Mouse (Mus musculus): ENCODE results near the gene Acot13. TPM values are rescaled to one million over a fixed set of nuclear protein-coding genes. Genes with fewer than 3 reads are reported as not detected.
A peak's percentile ranks its signal among the peaks of the same experiment; 100 is the strongest.

Gene Acot13
- polyA plus RNA-seq, 2 experiments: 38.2 to 61.9 TPM

- ATAC-seq (ENCODE audit: insufficient read depth): no peak
- H3K4me3 ChIP-seq (ENCODE audit: insufficient read depth in 1 of 2, low read depth in 2 of 2, low read length in 2 of 2): no peak overlapping the region
- H3K9me3 ChIP-seq (ENCODE audit: control insufficient read depth, low read length): no peaks in the 10 kb centered on the region
- H3K4me2 ChIP-seq (ENCODE audit: low read depth): no peak overlapping the region
- no peak overlapping the region for H3K9ac ChIP-seq (replicated peaks)
- no peak for DNase-seq (ENCODE audit: low read depth in 3 of 3, low spot score in 3 of 3)
- no peak for TF ChIP-seq CTCF (IDR thresholded peaks at IDR 0.05; ENCODE audit: low read depth)
- TF ChIP-seq EP300 (IDR thresholded peaks at IDR 0.05; ENCODE audit: low read depth): no peak
- no peaks in the 10 kb centered on the region for H3K36me3 ChIP-seq (replicated peaks; ENCODE audit: control insufficient read depth, insufficient read depth, low read depth)
- H3K27ac ChIP-seq: no peak overlapping the region
- no peaks in the 10 kb centered on the region for H3K4me1 ChIP-seq (replicated peaks; ENCODE audit: control insufficient read depth in 2 of 2, insufficient read depth in 2 of 2, low read length in 1 of 2)
- no peaks in the 10 kb centered on the region; the same call in 1 of the 2 replicates for H3K27me3 ChIP-seq (ENCODE audit: control insufficient read depth, insufficient read depth, low read length)
Measured at GRCm38 (mm10) chr13:24859115-24859514, 27.8 kb upstream of the Acot13 start.

- ATAC-seq (ENCODE audit: insufficient read depth) (no peak), DNase-seq (ENCODE audit: low read depth in 3 of 3, low spot score in 3 of 3) (no peak)
- H3K36me3 ChIP-seq (replicated peaks; ENCODE audit: control insufficient read depth, insufficient read depth, low read depth): no peaks in the 10 kb centered on the region
- H3K4me2 ChIP-seq (ENCODE audit: low read depth): no peak overlapping the region
- H3K9ac ChIP-seq (replicated peaks): no peak overlapping the region
- no peaks in the 10 kb centered on the region for H3K9me3 ChIP-seq (ENCODE audit: control insufficient read depth, low read length)
- no peak for TF ChIP-seq EP300 (IDR thresholded peaks at IDR 0.05; ENCODE audit: low read depth)
- TF ChIP-seq CTCF (IDR thresholded peaks at IDR 0.05; ENCODE audit: low read depth): no peak
- H3K27me3 ChIP-seq (ENCODE audit: control insufficient read depth, insufficient read depth, low read length): no peaks in the 10 kb centered on the region; the same call in 1 of the 2 replicates
- no peak overlapping the region for H3K27ac ChIP-seq
- WGBS (ENCODE audit: insufficient replicate concordance): 32% methylated on average over 3 of the region's 3 CpGs
- H3K4me3 ChIP-seq (ENCODE audit: insufficient read depth in 1 of 2, low read depth in 2 of 2, low read length in 2 of 2): no peak overlapping the region
- no peaks in the 10 kb centered on the region for H3K4me1 ChIP-seq (replicated peaks; ENCODE audit: control insufficient read depth in 2 of 2, insufficient read depth in 2 of 2, low read length in 1 of 2)
Measured at GRCm38 (mm10) chr13:24852570-24852969, 21.2 kb upstream of the Acot13 start.

GRCm38 (mm10) chr13:24851989-24852388, 20.6 kb upstream of the Acot13 start:
- 59% methylated on average over 2 of the region's 2 CpGs for WGBS (ENCODE audit: insufficient replicate concordance)
- H3K9me3 ChIP-seq (ENCODE audit: control insufficient read depth, low read length): no peaks in the 10 kb centered on the region

GRCm38 (mm10) chr13:24849318-24849717, 18.0 kb upstream of the Acot13 start:
- no peak for ATAC-seq (ENCODE audit: insufficient read depth)
- no peak overlapping the region for H3K9ac ChIP-seq (replicated peaks)
- TF ChIP-seq CTCF (IDR thresholded peaks at IDR 0.05; ENCODE audit: low read depth) (no peak), EP300 (IDR thresholded peaks at IDR 0.05; ENCODE audit: low read depth) (no peak)
- H3K27ac ChIP-seq: no peak overlapping the region
- no peaks in the 10 kb centered on the region for H3K9me3 ChIP-seq (ENCODE audit: control insufficient read depth, low read length)
- H3K36me3 ChIP-seq (replicated peaks; ENCODE audit: control insufficient read depth, insufficient read depth, low read depth): no peaks in the 10 kb centered on the region
- H3K27me3 ChIP-seq (ENCODE audit: control insufficient read depth, insufficient read depth, low read length): no peaks in the 10 kb centered on the region
- 73% methylated on average over 4 of the region's 4 CpGs for WGBS (ENCODE audit: insufficient replicate concordance)
- no peaks in the 10 kb centered on the region for H3K4me1 ChIP-seq (replicated peaks; ENCODE audit: control insufficient read depth in 2 of 2, insufficient read depth in 2 of 2, low read length in 1 of 2)
- no peak overlapping the region for H3K4me3 ChIP-seq (ENCODE audit: insufficient read depth in 1 of 2, low read depth in 2 of 2, low read length in 2 of 2)
- H3K4me2 ChIP-seq (ENCODE audit: low read depth): no peak overlapping the region
- DNase-seq (ENCODE audit: low read depth in 3 of 3, low spot score in 3 of 3): no peak

More at GRCm38 (mm10) chr13:24851989-24852388, 20.6 kb upstream of the Acot13 start:
- DNase-seq (ENCODE audit: low read depth in 3 of 3, low spot score in 3 of 3) (no peak), ATAC-seq (ENCODE audit: insufficient read depth) (no peak)
- H3K4me1 ChIP-seq (replicated peaks; ENCODE audit: control insufficient read depth in 2 of 2, insufficient read depth in 2 of 2, low read length in 1 of 2): no peaks in the 10 kb centered on the region
- no peak overlapping the region for H3K4me2 ChIP-seq (ENCODE audit: low read depth)
- H3K27ac ChIP-seq: no peak overlapping the region
- no peak for TF ChIP-seq CTCF (IDR thresholded peaks at IDR 0.05; ENCODE audit: low read depth)
- TF ChIP-seq EP300 (IDR thresholded peaks at IDR 0.05; ENCODE audit: low read depth): no peak
- H3K9ac ChIP-seq (replicated peaks): no peak overlapping the region
- no peaks in the 10 kb centered on the region for H3K36me3 ChIP-seq (replicated peaks; ENCODE audit: control insufficient read depth, insufficient read depth, low read depth)
- no peaks in the 10 kb centered on the region; the same call in 1 of the 2 replicates for H3K27me3 ChIP-seq (ENCODE audit: control insufficient read depth, insufficient read depth, low read length)
- no peak overlapping the region for H3K4me3 ChIP-seq (ENCODE audit: insufficient read depth in 1 of 2, low read depth in 2 of 2, low read length in 2 of 2)

GRCm38 (mm10) chr13:24844983-24845955, 13.9 kb upstream of the Acot13 start, which contains the start of gene D130043K22Rik:
D130043K22Rik (plus strand) TSS chr13:24845135.
- WGBS (ENCODE audit: insufficient replicate concordance): 16% methylated on average over 40 of the region's 40 CpGs
- no peak for DNase-seq (ENCODE audit: low read depth in 3 of 3, low spot score in 3 of 3)

More at GRCm38 (mm10) chr13:24844983-24845955, 13.9 kb upstream of the Acot13 start, which contains the start of gene D130043K22Rik:
- H3K27ac ChIP-seq: no peak within 1 kb of the TSS
- peak; percentile 39; the same call in 1 of the 2 replicates for ATAC-seq (ENCODE audit: insufficient read depth)
- no peaks in the 10 kb centered on the region for H3K27me3 ChIP-seq (ENCODE audit: control insufficient read depth, insufficient read depth, low read length)
- peak within 1 kb of the TSS; percentile 52 for H3K4me2 ChIP-seq (ENCODE audit: low read depth)
- no peak within 1 kb of the TSS for H3K4me3 ChIP-seq (ENCODE audit: insufficient read depth in 1 of 2, low read depth in 2 of 2, low read length in 2 of 2)
- no peaks in the 10 kb centered on the region for H3K4me1 ChIP-seq (replicated peaks; ENCODE audit: control insufficient read depth in 2 of 2, insufficient read depth in 2 of 2, low read length in 1 of 2)
- H3K9me3 ChIP-seq (ENCODE audit: control insufficient read depth, low read length): no peaks in the 10 kb centered on the region
- TF ChIP-seq EP300 (IDR thresholded peaks at IDR 0.05; ENCODE audit: low read depth): no peak
- TF ChIP-seq CTCF (IDR thresholded peaks at IDR 0.05; ENCODE audit: low read depth): 0 out of 2 replicates have a peak, but pooled peaks have one; percentile 1
- H3K9ac ChIP-seq (replicated peaks): no peak within 1 kb of the TSS
- peaks cover 9% of the 10 kb centered on the region for H3K36me3 ChIP-seq (replicated peaks; ENCODE audit: control insufficient read depth, insufficient read depth, low read depth)

Measured in liver, embryonic 14.5 days (tissue).